Mouse (Mus musculus): ENCODE measurements at regions not wholly inside any gene's neighbourhood (a gene's known extent, or its start where the extent isn't known, plus 50 kb on each side); places are given as distances from the start of the nearest gene placed in this dataset.
A peak's percentile ranks its signal among the peaks of the same experiment; 100 is the strongest.

- TF ChIP-seq CTCF (IDR thresholded peaks at IDR 0.05) = no peak
- no peak overlapping the region for H3K27ac ChIP-seq
- H3K4me3 ChIP-seq = no peak overlapping the region
- intact Hi-C loops (cut with DNase I) = no loop called here
- no peak for DNase-seq
Measured at GRCm38 (mm10) chr17:72993134-72993533, 75.0 kb downstream of the Lbh start.

DNA sequence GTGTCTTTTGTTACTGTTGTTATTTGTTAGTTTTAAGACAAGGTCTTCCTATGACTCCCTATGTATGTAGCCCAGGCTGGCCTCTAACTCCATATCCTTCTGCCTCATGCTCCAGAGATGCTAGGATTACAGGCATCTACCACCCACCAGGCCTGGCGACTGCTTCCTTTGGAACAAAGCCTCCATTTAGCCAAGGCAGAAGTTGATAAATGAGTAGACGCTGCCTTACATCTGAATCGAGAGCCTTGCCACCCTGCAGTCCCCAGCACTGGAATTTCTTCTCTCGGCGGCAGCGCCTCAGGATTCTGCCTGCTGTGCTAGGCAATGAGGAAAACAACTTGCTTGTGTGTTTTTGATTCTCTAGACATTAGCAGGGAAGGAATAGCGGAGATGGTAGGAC is 75.5 kb downstream of the Lbh start:
- TF ChIP-seq CTCF (IDR thresholded peaks at IDR 0.05) = no peak
- no peak overlapping the region for H3K4me3 ChIP-seq
- no peak for DNase-seq
- no peak overlapping the region for H3K27ac ChIP-seq
- intact Hi-C loops (cut with DNase I) = no loop called here

DNA sequence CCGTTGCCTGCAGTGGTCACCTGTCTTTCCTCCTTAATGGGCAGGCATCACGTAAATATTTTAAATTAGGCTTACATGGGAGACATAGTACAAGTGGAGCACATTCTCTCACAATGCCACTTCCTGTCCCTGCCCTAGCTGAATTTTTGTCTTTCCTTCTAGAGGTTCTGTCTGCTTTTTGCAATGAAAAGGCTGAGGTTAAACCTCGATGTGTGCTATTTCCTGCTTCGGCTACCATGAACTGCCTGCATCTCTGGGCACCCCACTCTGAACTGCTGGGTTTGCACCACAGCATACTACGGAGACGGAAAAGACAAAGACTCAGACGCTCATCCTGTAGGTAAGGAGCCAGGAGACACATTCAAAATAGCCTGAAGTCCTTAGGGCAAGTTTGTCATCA is 78.4 kb downstream of the Lbh start:
- intact Hi-C loops (cut with DNase I) = no loop called here
- no peak for TF ChIP-seq CTCF (IDR thresholded peaks at IDR 0.05)
- Histone ChIP-seq H3K27ac (peak overlapping the region; percentile 38; the same call in 1 of the 2 replicates), H3K4me3 (no peak overlapping the region)
- DNase-seq = no peak

- H3K27ac ChIP-seq = peak overlapping the region; percentile 59
- H3K4me3 ChIP-seq = no peak overlapping the region
- DNase-seq = no peak
- intact Hi-C loops (cut with DNase I) = no loop called here
- TF ChIP-seq CTCF (IDR thresholded peaks at IDR 0.05) = no peak
Measured at GRCm38 (mm10) chr17:72997301-72997921, 79.3 kb downstream of the Lbh start.

DNA sequence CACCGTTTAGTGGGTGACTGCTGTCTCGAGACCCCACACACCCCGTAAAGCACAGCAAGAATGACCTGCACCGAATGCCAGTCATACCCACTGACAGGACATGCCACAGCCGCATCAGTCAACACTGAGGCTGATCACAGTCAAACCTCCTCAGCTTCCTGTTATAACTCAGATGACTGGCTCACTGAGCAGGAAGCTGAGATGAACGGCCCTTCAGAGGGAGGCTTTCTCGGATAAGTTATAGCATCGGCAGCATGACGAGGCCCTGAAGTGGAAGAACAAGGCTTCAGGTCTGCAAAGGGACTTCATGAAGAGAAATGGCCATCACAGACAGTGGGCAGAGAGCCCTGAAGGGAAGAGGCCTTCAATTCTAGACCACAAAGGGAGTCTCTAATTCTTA is 87.0 kb downstream of the Lbh start:
- TF ChIP-seq CTCF (IDR thresholded peaks at IDR 0.05) = no peak
- H3K4me3 ChIP-seq = no peak overlapping the region
- intact Hi-C loops (cut with DNase I) = loop anchor here (5.0 kb wide), 1 partner anchor 73 kb away; no protein-coding TSS in a partner anchor
- H3K27ac ChIP-seq = no peak overlapping the region
- DNase-seq = no peak

- intact Hi-C loops (cut with DNase I) = loop anchor here (1.0 to 5.0 kb wide), 2 partner anchors 77 to 119 kb away; no protein-coding TSS in a partner anchor
- peak; percentile 96 for TF ChIP-seq CTCF (IDR thresholded peaks at IDR 0.05)
- peak overlapping the region; percentile 35; the same call in 1 of the 2 replicates for H3K27ac ChIP-seq
Measured at GRCm38 (mm10) chr17:73008901-73009300, 90.8 kb downstream of the Lbh start.

GRCm38 (mm10) chr17:73009962-73010361 is 91.9 kb downstream of the Lbh start:
- no peak for TF ChIP-seq CTCF (IDR thresholded peaks at IDR 0.05)
- H3K4me3 ChIP-seq = no peak overlapping the region
- intact Hi-C loops (cut with DNase I) = loop anchor here (1.0 to 5.0 kb wide), 2 partner anchors 78 to 120 kb away; no protein-coding TSS in a partner anchor
- DNase-seq = peak; percentile 29
- H3K27ac ChIP-seq = peak overlapping the region; percentile 25; the same call in 1 of the 2 replicates

More at GRCm38 (mm10) chr17:73008901-73009300, 90.8 kb downstream of the Lbh start:
- H3K4me3 ChIP-seq = no peak overlapping the region
- DNase-seq = peak; percentile 74

GRCm38 (mm10) chr17:73012356-73012755 is 94.3 kb downstream of the Lbh start:
- Histone ChIP-seq H3K4me3 (no peak overlapping the region), H3K27ac (peak overlapping the region; percentile 40; the same call in 1 of the 2 replicates)
- DNase-seq = no peak
- intact Hi-C loops (cut with DNase I) = no loop called here
- no peak for TF ChIP-seq CTCF (IDR thresholded peaks at IDR 0.05)

DNA sequence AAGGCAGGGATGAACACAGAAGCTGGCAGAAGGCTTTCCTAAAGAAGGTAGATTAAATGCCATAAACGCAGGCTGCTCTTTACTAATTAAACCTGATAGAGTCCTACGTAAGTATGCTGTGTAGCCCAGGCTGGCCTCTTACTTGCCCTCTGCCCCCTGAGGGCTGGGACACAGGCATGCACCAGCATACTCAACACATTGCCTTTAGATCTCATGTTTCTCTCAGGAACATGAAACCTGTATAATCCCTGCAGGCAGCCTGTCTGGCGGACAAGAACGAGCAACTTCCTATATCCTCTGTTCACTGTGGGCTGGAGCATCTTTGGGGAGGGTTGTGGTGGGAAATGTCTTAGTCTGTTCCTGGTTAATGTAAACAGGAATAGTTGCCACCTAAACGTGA is 94.8 kb upstream of the Lclat1 start:
- Histone ChIP-seq H3K4me3 (no peak overlapping the region), H3K27ac (peak overlapping the region; percentile 16; the same call in 1 of the 2 replicates)
- DNase-seq = no peak
- TF ChIP-seq CTCF (IDR thresholded peaks at IDR 0.05) = no peak
- intact Hi-C loops (cut with DNase I) = no loop called here

DNA sequence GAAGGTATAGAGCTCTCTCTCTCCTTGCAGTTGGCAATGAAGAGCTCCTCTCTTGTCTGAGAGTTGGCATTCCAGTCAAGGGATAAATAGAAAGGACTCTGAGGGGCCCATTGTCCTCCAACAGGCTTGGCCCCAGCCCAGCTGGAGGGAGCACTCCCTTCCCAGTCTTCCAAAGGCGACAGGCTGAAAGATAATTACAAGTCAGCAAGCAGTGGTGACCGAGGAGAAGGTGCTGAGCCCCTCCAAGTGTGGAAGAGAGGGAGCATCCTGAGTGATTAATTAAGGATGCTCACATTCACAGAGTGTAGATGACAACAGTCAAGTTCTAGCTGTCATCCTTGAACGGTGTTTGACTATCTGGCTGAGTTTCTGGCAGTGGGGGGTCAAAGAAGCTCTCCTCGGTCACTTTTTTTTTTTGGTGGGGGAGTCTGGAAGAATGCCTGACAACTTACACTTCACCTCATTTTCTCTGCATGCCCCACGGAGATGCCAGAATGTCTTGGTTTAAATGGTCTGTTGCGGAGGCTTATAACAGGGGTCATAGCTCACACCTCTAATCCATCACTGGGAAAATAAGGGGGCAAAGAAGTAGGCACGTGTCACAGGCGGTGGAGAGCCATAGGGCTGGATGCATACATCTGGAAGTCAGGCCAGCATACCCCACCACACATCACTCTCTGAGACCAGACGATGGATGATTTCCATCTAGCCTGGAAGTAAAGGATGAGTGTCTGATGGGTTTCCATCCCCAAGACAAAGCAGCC is 93.5 kb upstream of the Lclat1 start:
- no peak overlapping the region for H3K27ac ChIP-seq
- no peak for TF ChIP-seq CTCF (IDR thresholded peaks at IDR 0.05)
- no peak overlapping the region for H3K4me3 ChIP-seq
- intact Hi-C loops (cut with DNase I) = no loop called here
- DNase-seq = no peak

DNA sequence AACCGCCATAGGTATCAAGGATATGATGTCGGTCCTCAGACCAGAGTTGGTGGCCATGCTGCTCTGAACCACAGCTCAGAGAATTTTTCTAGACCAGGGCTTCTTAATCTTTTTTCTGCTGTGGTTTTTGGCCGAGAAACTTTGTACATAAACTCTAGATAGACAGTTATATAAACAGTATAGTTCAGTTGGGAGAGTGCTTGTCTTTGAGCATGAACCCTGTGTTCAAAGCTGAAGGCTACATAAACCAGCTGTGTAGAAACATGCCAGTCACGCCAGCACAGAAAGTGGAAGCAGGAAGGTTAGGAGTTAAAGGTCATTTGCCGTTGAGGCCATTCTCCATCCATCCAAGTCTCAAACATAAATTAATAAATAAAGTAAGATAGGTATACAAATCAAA is 90.6 kb upstream of the Lclat1 start:
- Histone ChIP-seq H3K4me3 (no peak overlapping the region), H3K27ac (no peak overlapping the region)
- intact Hi-C loops (cut with DNase I) = no loop called here
- no peak for DNase-seq
- TF ChIP-seq CTCF (IDR thresholded peaks at IDR 0.05) = no peak

DNA sequence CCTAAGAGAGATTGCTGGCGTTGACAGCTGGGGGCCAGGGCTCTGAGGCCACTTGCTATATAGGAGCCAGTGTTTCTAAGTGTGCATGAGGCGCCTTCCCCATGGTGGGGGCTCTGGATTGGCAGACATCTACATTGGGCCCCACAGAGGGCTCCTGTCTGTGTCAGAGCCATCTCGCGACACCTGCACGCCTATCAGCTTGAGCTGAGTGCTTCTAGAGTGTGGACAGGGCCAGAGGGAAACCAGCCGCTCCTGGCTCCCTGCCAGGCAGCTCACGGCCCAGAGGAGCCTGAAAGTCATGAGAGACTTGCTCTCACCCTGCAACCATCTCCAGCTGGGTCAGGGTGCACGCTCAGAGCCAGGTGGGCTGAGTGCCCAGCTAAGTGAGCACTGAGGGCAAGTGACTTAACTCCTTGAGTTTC is 85.1 kb upstream of the Lclat1 start:
- no peak overlapping the region; the same call in 1 of the 2 replicates for H3K27ac ChIP-seq
- DNase-seq = peak; percentile 80
- H3K4me3 ChIP-seq = no peak overlapping the region
- intact Hi-C loops (cut with DNase I) = no loop called here
- no peak for TF ChIP-seq CTCF (IDR thresholded peaks at IDR 0.05)

DNA sequence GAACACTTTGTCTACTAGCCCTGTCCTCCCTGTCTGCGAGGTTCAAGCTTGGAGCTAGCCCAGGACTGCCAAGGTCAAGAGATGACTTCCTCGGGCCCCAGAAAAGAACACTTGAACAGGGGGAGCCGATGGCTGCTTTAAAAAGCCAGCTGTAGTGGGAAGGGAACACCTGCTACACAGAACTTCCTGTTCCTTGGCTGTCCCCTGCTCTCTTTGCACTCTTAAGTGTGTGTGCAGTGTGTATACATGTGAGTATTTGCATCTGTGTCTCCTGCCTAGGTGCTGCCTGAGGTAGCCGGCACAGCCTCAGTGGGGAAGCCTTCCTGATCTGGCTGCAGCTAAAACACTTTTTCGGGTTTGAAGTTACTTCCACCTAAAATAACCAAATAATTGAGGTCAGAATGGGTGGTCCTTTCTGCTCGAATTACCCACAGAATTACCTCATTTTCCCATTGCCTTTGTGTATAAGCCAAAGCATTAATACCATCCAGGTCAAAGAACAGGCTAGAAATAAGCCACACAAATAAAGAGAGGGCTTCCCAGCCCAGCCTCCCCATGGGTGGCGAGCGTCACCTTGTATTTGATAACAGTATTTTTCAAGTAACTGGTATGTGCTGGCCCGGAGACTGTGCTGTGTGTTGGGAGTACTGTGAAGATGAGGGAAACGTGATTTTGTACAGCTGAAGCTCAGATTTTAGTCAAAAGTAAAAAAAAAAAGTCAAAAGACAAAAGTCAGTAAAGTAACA is 84.2 kb upstream of the Lclat1 start:
- no peak for TF ChIP-seq CTCF (IDR thresholded peaks at IDR 0.05)
- no peak for DNase-seq
- intact Hi-C loops (cut with DNase I) = no loop called here
- H3K27ac ChIP-seq = no peak overlapping the region
- no peak overlapping the region for H3K4me3 ChIP-seq
